Mouse (Mus musculus): ENCODE results near the gene Obsl1. TPM values are rescaled to one million over a fixed set of nuclear protein-coding genes. Genes with fewer than 3 reads are reported as not detected.
A peak's percentile ranks its signal among the peaks of the same experiment; 100 is the strongest.

The Obsl1 gene
- polyA plus RNA-seq, 1 experiment from 2014 or later: 90.9 TPM

GRCm38 (mm10) chr1:75512550-75512949 lies 6.3 kb upstream of the Obsl1 start:
- Histone ChIP-seq H3K27ac (no peak overlapping the region), H3K9ac (no peak overlapping the region), H3K4me3 (no peak overlapping the region), H3K27me3 (no peaks in the 10 kb centered on the region), H3K4me2 (no peak overlapping the region), H3K9me3 (no peaks in the 10 kb centered on the region), H3K4me1 (peaks cover 14% of the 10 kb centered on the region), H3K36me3 (no peaks in the 10 kb centered on the region)
- 85% methylated on average over 3 of the region's 3 CpGs for WGBS
- ATAC-seq (ENCODE audit: insufficient number of reproducible peaks, low FRiP score, low TSS enrichment, low read depth): no peak

GRCm38 (mm10) chr1:75511437-75512210 lies 5.4 kb upstream of the Obsl1 start:
- Histone ChIP-seq H3K4me3 (no peak overlapping the region), H3K27me3 (no peaks in the 10 kb centered on the region), H3K27ac (peak overlapping the region; percentile 47), H3K9me3 (no peaks in the 10 kb centered on the region), H3K4me2 (no peak overlapping the region), H3K9ac (no peak overlapping the region), H3K4me1 (peaks cover 22% of the 10 kb centered on the region), H3K36me3 (no peaks in the 10 kb centered on the region)
- no peak for ATAC-seq (ENCODE audit: insufficient number of reproducible peaks, low FRiP score, low TSS enrichment, low read depth)
- 53% methylated on average over 4 of the region's 4 CpGs for WGBS

- Histone ChIP-seq H3K4me3 (no peak overlapping the region), H3K9ac (no peak overlapping the region), H3K4me2 (no peak overlapping the region), H3K27me3 (no peaks in the 10 kb centered on the region), H3K36me3 (no peaks in the 10 kb centered on the region), H3K4me1 (peaks cover 26% of the 10 kb centered on the region), H3K9me3 (no peaks in the 10 kb centered on the region), H3K27ac (no peak overlapping the region)
- 65% methylated on average over 5 of the region's 5 CpGs for whole genome bisulfite sequencing
- ATAC-seq (ENCODE audit: insufficient number of reproducible peaks, low FRiP score, low TSS enrichment, low read depth): no peak
These were observed 3.9 kb upstream of the Obsl1 start for GRCm38 (mm10) chr1:75510154-75510553.

- Histone ChIP-seq H3K4me3 (no peak overlapping the region), H3K36me3 (no peaks in the 10 kb centered on the region), H3K9ac (no peak overlapping the region), H3K4me1 (peaks cover 31% of the 10 kb centered on the region), H3K27me3 (no peaks in the 10 kb centered on the region), H3K4me2 (no peak overlapping the region), H3K9me3 (no peaks in the 10 kb centered on the region), H3K27ac (no peak overlapping the region)
- no peak for ATAC-seq (ENCODE audit: insufficient number of reproducible peaks, low FRiP score, low TSS enrichment, low read depth)
- WGBS: 63% methylated on average over 20 of the region's 20 CpGs
These were observed 3.3 kb upstream of the Obsl1 start for GRCm38 (mm10) chr1:75509586-75509985.

GRCm38 (mm10) chr1:75507006-75507405 lies 754 bp upstream of the Obsl1 start, which contains the start of gene Inha:
Gene Inha (plus strand): TSS chr1:75507077.
- Histone ChIP-seq H3K36me3 (peaks cover 17% of the 10 kb centered on the region), H3K27me3 (no peaks in the 10 kb centered on the region), H3K27ac (peak within 1 kb of the TSS; percentile 98), H3K4me2 (peak within 1 kb of the TSS; percentile 81), H3K9me3 (no peaks in the 10 kb centered on the region), H3K4me1 (peaks cover 46% of the 10 kb centered on the region), H3K4me3 (peak within 1 kb of the TSS; percentile 85), H3K9ac (peak within 1 kb of the TSS; percentile 92)
- WGBS: 71% methylated on average over 10 of the region's 10 CpGs
- ATAC-seq (ENCODE audit: insufficient number of reproducible peaks, low FRiP score, low TSS enrichment, low read depth): no peak

- H3K4me1 ChIP-seq: peaks cover 40% of the 10 kb centered on the region
- under 1% methylated on average over 81 of the region's 84 CpGs for WGBS
These were observed 895 bp downstream of the Obsl1 start for GRCm38 (mm10) chr1:75505159-75505955.

GRCm38 (mm10) chr1:75504256-75505045 lies 1.8 kb downstream of the Obsl1 start:
- ATAC-seq (ENCODE audit: insufficient number of reproducible peaks, low FRiP score, low TSS enrichment, low read depth): no peak
- Histone ChIP-seq H3K9me3 (no peaks in the 10 kb centered on the region), H3K4me1 (peaks cover 35% of the 10 kb centered on the region), H3K27me3 (no peaks in the 10 kb centered on the region), H3K27ac (no peak overlapping the region), H3K4me2 (peak overlapping the region; percentile 81), H3K9ac (peak overlapping the region; percentile 92; the same call in 1 of the 2 replicates), H3K4me3 (peak overlapping the region; percentile 85), H3K36me3 (peaks cover 43% of the 10 kb centered on the region)
- 44% methylated on average over 9 of the region's 9 CpGs for WGBS

More at GRCm38 (mm10) chr1:75505159-75505955, 895 bp downstream of the Obsl1 start:
- H3K27ac ChIP-seq: peak overlapping the region; percentile 98
- H3K36me3 ChIP-seq: peaks cover 34% of the 10 kb centered on the region
- no peaks in the 10 kb centered on the region for H3K9me3 ChIP-seq
- peak; percentile 15; the same call in 1 of the 2 replicates for ATAC-seq (ENCODE audit: insufficient number of reproducible peaks, low FRiP score, low TSS enrichment, low read depth)
- no peaks in the 10 kb centered on the region for H3K27me3 ChIP-seq
- peak overlapping the region; percentile 81 for H3K4me2 ChIP-seq
- peak overlapping the region; percentile 85 for H3K4me3 ChIP-seq
- peak overlapping the region; percentile 92 for H3K9ac ChIP-seq

GRCm38 (mm10) chr1:75503651-75503980 lies 2.6 kb downstream of the Obsl1 start:
- ATAC-seq (ENCODE audit: insufficient number of reproducible peaks, low FRiP score, low TSS enrichment, low read depth): no peak
- H3K4me1 ChIP-seq: peaks cover 32% of the 10 kb centered on the region
- H3K9me3 ChIP-seq: no peaks in the 10 kb centered on the region
- H3K36me3 ChIP-seq: peaks cover 51% of the 10 kb centered on the region
- H3K9ac ChIP-seq: no peak overlapping the region
- H3K4me2 ChIP-seq: peak overlapping the region; percentile 81
- no peaks in the 10 kb centered on the region for H3K27me3 ChIP-seq
- no peak overlapping the region for H3K27ac ChIP-seq
- H3K4me3 ChIP-seq: peak overlapping the region; percentile 85
- WGBS: 76% methylated on average over 23 of the region's 23 CpGs

- H3K9me3 ChIP-seq: no peaks in the 10 kb centered on the region
- no peak for ATAC-seq (ENCODE audit: insufficient number of reproducible peaks, low FRiP score, low TSS enrichment, low read depth)
- 0 out of 2 replicates have a peak overlapping the region, but pooled peaks have one; percentile 85 for H3K4me3 ChIP-seq
- peaks cover 56% of the 10 kb centered on the region for H3K36me3 ChIP-seq
- no peaks in the 10 kb centered on the region for H3K27me3 ChIP-seq
- no peak overlapping the region for H3K27ac ChIP-seq
- peaks cover 32% of the 10 kb centered on the region for H3K4me1 ChIP-seq
- no peak overlapping the region for H3K9ac ChIP-seq
- H3K4me2 ChIP-seq: peak overlapping the region; percentile 81
- 87% methylated on average over 25 of the region's 25 CpGs for WGBS
These were observed 3.2 kb downstream of the Obsl1 start for GRCm38 (mm10) chr1:75502945-75503650.

- Histone ChIP-seq H3K27me3 (no peaks in the 10 kb centered on the region), H3K4me3 (no peak overlapping the region), H3K9me3 (no peaks in the 10 kb centered on the region), H3K36me3 (peaks cover 68% of the 10 kb centered on the region), H3K4me1 (peaks cover 26% of the 10 kb centered on the region), H3K4me2 (no peak overlapping the region), H3K9ac (no peak overlapping the region), H3K27ac (no peak overlapping the region)
- no peak for ATAC-seq (ENCODE audit: insufficient number of reproducible peaks, low FRiP score, low TSS enrichment, low read depth)
- 94% methylated on average over 9 of the region's 9 CpGs for WGBS
These were observed 4.3 kb downstream of the Obsl1 start for GRCm38 (mm10) chr1:75501905-75502304.

- Histone ChIP-seq H3K36me3 (peaks cover 90% of the 10 kb centered on the region), H3K4me3 (no peak overlapping the region), H3K27me3 (no peaks in the 10 kb centered on the region), H3K4me1 (peaks cover 24% of the 10 kb centered on the region), H3K9ac (no peak overlapping the region), H3K4me2 (no peak overlapping the region), H3K9me3 (no peaks in the 10 kb centered on the region), H3K27ac (no peak overlapping the region)
- WGBS: 81% methylated on average over 7 of the region's 7 CpGs
- no peak for ATAC-seq (ENCODE audit: insufficient number of reproducible peaks, low FRiP score, low TSS enrichment, low read depth)
These were observed 6.8 kb downstream of the Obsl1 start for GRCm38 (mm10) chr1:75499441-75499840.
